ENCODE assay signal across 8 mouse cellular contexts in the genomic region with DNA sequence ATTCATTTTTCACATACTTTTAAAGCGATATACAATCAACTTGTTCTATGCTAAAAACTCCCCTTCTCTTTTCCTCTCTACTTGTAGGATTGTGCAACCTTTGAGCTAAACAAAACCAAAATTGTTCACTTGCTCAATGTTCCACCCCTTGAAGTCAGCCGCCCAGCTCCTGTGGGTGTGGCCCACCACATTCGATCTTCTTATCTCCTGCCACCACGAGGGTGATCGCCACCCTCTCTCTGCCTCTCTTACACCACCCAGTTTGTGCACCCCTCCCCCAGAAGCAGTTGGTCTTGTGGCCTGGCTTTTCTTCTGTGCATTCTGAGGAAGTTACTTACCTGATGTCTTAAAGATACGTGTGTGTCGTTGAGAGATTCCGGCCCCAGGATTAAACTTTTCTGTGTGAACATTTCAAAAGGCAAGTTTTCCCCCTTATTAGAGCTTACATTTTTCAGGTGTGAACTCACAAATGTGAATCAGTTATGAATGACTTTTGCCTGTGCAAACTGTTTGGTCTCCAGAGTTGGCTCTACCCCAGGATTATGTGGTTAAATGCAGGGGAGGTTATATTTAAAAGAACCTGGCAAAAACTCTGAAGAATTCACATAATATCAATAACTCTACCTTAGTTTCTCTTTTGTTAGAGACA. TPM values are rescaled to one million over a fixed set of nuclear protein-coding genes. Genes with fewer than 3 reads are reported as not detected.
DNase-seq lines count a peak whose midpoint lies in the region; ATAC-seq and TF ChIP-seq lines count a peak whose summit lies in the region.

No protein-coding gene starts in this region.

- no peaks in the 10 kb centered on the region for H3K36me3 ChIP-seq in C2C12 (ENCODE audit: control insufficient read depth, insufficient read depth)
- no peaks in the 10 kb centered on the region for H3K36me3 ChIP-seq in intestine, postnatal 0 days (ENCODE audit: control insufficient read depth, insufficient read depth)
- H3K36me3 ChIP-seq in neural tube, embryonic 15.5 days, result no peaks in the 10 kb centered on the region
- no peaks in the 10 kb centered on the region for H3K36me3 ChIP-seq in hindbrain, postnatal 0 days (ENCODE audit: insufficient read depth, low read length)

- 24% methylated on average over 8 of the region's 8 CpGs for WGBS in intestine, postnatal 0 days
- WGBS in neural tube, embryonic 15.5 days, result 74% methylated on average over 8 of the region's 8 CpGs
- WGBS in hindbrain, postnatal 0 days, result 71% methylated on average over 8 of the region's 8 CpGs

- H3K4me1 ChIP-seq in intestine, postnatal 0 days (replicated peaks; ENCODE audit: control insufficient read depth, insufficient read depth, low read length), result peaks cover 4% of the 10 kb centered on the region
- H3K4me1 ChIP-seq in neural tube, embryonic 15.5 days, result peaks cover 12% of the 10 kb centered on the region
- H3K4me1 ChIP-seq in hindbrain, postnatal 0 days (ENCODE audit: insufficient read depth, low read length), result peaks cover 10% of the 10 kb centered on the region

- H3ac ChIP-seq in C2C12 (ENCODE audit: control insufficient read depth, insufficient read length, low read depth), result no peak overlapping the region

- H3K4me3 ChIP-seq in C2C12 (ENCODE audit: insufficient read depth, poor library complexity, severe bottlenecking), result no peak overlapping the region
- H3K4me3 ChIP-seq in intestine, postnatal 0 days (ENCODE audit: low read depth, low read length), result no peak overlapping the region
- H3K4me3 ChIP-seq in neural tube, embryonic 15.5 days (replicated peaks), result no peak overlapping the region
- no peak overlapping the region for H3K4me3 ChIP-seq in hindbrain, postnatal 0 days (ENCODE audit: low read length)

- DNase-seq in ZHBTc4 (ENCODE audit: low read depth, low spot score), result peak; percentile 56
- DNase-seq in natural killer cell, adult 2 months (ENCODE audit: low spot score in 2 of 2), result peak; percentile 74 to 82
- DNase-seq in kidney, postnatal 36 days, result no peak
- DNase-seq in hindbrain, postnatal 0 days (ENCODE audit: low spot score), result no peak
- DNase-seq in embryo, embryonic 10.5 days (ENCODE audit: low spot score), result no peak

- H3K79me3 ChIP-seq in C2C12 (ENCODE audit: low read depth), result no peaks in the 10 kb centered on the region

- H3K27ac ChIP-seq in intestine, postnatal 0 days (ENCODE audit: low read depth, low read length), result no peak overlapping the region
- no peak overlapping the region for H3K27ac ChIP-seq in neural tube, embryonic 15.5 days (replicated peaks)
- H3K27ac ChIP-seq in hindbrain, postnatal 0 days, result no peak overlapping the region

- H3K27me3 ChIP-seq in C2C12 (ENCODE audit: control insufficient read depth, insufficient read depth, insufficient read length), result no peaks in the 10 kb centered on the region
- H3K27me3 ChIP-seq in intestine, postnatal 0 days (replicated peaks; ENCODE audit: control insufficient read depth, insufficient read depth, low read length), result no peaks in the 10 kb centered on the region
- H3K27me3 ChIP-seq in neural tube, embryonic 15.5 days (replicated peaks), result no peaks in the 10 kb centered on the region
- no peaks in the 10 kb centered on the region for H3K27me3 ChIP-seq in hindbrain, postnatal 0 days (ENCODE audit: insufficient read depth, low read length)

- peak; percentile 62; the same call in 1 of the 2 replicates for ATAC-seq in intestine, postnatal 0 days
- no peak for ATAC-seq in neural tube, embryonic 15.5 days (ENCODE audit: low FRiP score)
- ATAC-seq in hindbrain, postnatal 0 days, result no peak

- no peak for TF ChIP-seq CTCF in C2C12 (IDR thresholded peaks at IDR 0.05; ENCODE audit: control insufficient read depth, insufficient read depth, insufficient read length)
- no peak for TF ChIP-seq CTCF in intestine, postnatal 0 days (IDR thresholded peaks at IDR 0.05; ENCODE audit: low read depth)
- no peak for TF ChIP-seq CTCF in hindbrain, postnatal 0 days (IDR thresholded peaks at IDR 0.05; ENCODE audit: low read depth)

- no peaks in the 10 kb centered on the region for H3K9me3 ChIP-seq in intestine, postnatal 0 days (ENCODE audit: control insufficient read depth)
- H3K9me3 ChIP-seq in neural tube, embryonic 15.5 days (replicated peaks), result no peaks in the 10 kb centered on the region
- no peaks in the 10 kb centered on the region for H3K9me3 ChIP-seq in hindbrain, postnatal 0 days (ENCODE audit: low read length)

- no peaks in the 10 kb centered on the region for H3K79me2 ChIP-seq in C2C12 (ENCODE audit: control insufficient read depth, insufficient read depth)

- H3K9ac ChIP-seq in intestine, postnatal 0 days (ENCODE audit: low read depth, low read length), result no peak overlapping the region
- no peak overlapping the region for H3K9ac ChIP-seq in neural tube, embryonic 15.5 days (replicated peaks)
- no peak overlapping the region for H3K9ac ChIP-seq in hindbrain, postnatal 0 days (replicated peaks; ENCODE audit: low read length)

- H3K4me2 ChIP-seq in intestine, postnatal 0 days (replicated peaks; ENCODE audit: low read depth), result no peak overlapping the region
- no peak overlapping the region for H3K4me2 ChIP-seq in neural tube, embryonic 15.5 days
- H3K4me2 ChIP-seq in hindbrain, postnatal 0 days (ENCODE audit: low read depth, low read length), result no peak overlapping the region

TF ChIP-seq in C2C12, 6 proteins besides CTCF, POLR2A, EP300 and RAD21:
- peak; percentile 59 for TF ChIP-seq CEBPB (IDR thresholded peaks at IDR 0.05; ENCODE audit: low read depth)
- TF ChIP-seq MAX (IDR thresholded peaks at IDR 0.05), result no peak
- TF ChIP-seq USF1 (IDR thresholded peaks at IDR 0.05; ENCODE audit: low read depth), result no peak
- no peak for TF ChIP-seq MYOG (IDR thresholded peaks at IDR 0.05; ENCODE audit: control insufficient read depth, extremely low read depth, insufficient read length)

RNA-seq across cellular contexts. Expression of gene Add3, which starts 45.4 kb away (rescaled TPM):
- polyA plus RNA-seq in C2C12 (2012; fragmentation: generic; extraction: Trizol), result 1.6 TPM
- polyA plus RNA-seq in intestine, postnatal 0 days (2015; fragmentation: Nextera tagmentation; extraction: Ambion mirVana), result 46.8 and 50.9 TPM in 2 replicates
- polyA plus RNA-seq in neural tube, embryonic 15.5 days (2015; fragmentation: Nextera tagmentation; extraction: Ambion mirVana), result 40.2 and 50.1 TPM in 2 replicates
- 49.7 and 56.7 TPM in 2 replicates for total RNA-seq in hindbrain, postnatal 0 days (2014; rRNA removed)
- 65.2 and 68.8 TPM in 2 replicates for polyA plus RNA-seq in hindbrain, postnatal 0 days (2015; fragmentation: Nextera tagmentation; extraction: Ambion mirVana)

Comparison
In these comparisons a context has a peak if more than half of its experiments do, and no peak if none do; other contexts are left out.
1. DNase-seq: peak in ZHBTc4 (single experiment) and natural killer cell, adult 2 months (2 of 2); none in kidney, postnatal 36 days (0 of 2), hindbrain, postnatal 0 days (single experiment) and embryo, embryonic 10.5 days (single experiment).
2. RNA of gene Add3, which starts 45.4 kb away (polyA plus RNA-seq): 65.2 to 68.8 TPM in hindbrain, postnatal 0 days, 46.8 to 50.9 TPM in intestine, postnatal 0 days and 40.2 to 50.1 TPM in neural tube, embryonic 15.5 days; 1.6 TPM in C2C12 (single experiment); every median in the first group is over 10 times any median in the second.